Mouse (Mus musculus) ZHBTc4 (cell line): ENCODE data around the gene Gm49425.

ENCODE experiments used
- DNase-seq: peaks from one replicate; pipeline ENCODE4 v3.0.0-alpha.2; 2011; ENCODE audit warnings: low read depth, low spot score

Gene Gm49425

DNA sequence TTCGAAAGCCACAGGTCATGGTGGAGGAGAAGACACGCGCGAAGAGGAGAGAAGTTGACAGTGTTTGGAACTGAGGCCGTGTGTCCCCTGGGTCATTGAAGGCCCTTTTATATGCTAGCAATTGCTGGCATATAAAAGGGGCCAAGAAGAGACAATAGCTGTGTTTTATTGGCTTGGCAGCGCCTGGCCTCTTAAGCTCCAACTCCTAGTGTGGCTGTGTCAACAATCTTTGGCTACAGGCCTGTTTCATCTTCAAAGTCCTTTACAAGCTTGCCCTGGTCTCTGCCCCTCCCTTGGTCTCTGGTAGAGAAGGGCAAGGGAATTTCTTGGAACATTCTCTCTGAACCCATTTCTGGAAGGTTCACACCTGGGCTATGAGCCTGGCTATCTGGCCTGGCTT, 25.6 kb downstream of the Gm49425 start, which contains the start of gene Krt83:
Gene Krt83 (minus strand): TSS at position 82 of the 400 bp plus-strand sequence.
- DNase-seq: no peak

GRCm38 (mm10) chr15:101485911-101486635, 31.0 kb downstream of the Gm49425 start:
- no peak for DNase-seq

- DNase-seq: no peak
Observed at GRCm38 (mm10) chr15:101484939-101485338, 32.1 kb downstream of the Gm49425 start.

- no peak for DNase-seq
Observed at GRCm38 (mm10) chr15:101483646-101484045, 33.4 kb downstream of the Gm49425 start.

DNA sequence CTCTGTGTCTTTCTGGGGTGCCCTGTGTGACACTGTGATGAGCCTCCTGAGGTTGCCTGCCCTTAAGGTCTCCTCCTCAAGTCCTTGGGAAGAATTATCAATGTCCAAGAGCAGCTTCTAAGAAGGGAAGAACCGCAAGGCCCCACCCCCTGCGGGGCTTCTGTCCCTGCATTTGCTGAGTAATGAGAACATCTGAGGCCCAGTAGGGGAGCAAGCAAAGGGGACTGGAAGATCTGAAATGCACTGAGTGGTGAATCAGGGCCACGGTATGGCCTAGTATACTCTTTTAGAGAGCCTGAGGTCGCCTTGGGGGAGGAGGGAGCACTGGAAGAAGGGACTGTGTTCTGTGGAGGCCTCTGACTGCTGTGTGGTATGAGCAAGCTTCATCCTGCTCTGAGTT, 35.0 kb downstream of the Gm49425 start:
- DNase-seq: no peak

GRCm38 (mm10) chr15:101479666-101480060, 37.4 kb downstream of the Gm49425 start:
- no peak for DNase-seq

- peak; percentile 44 for DNase-seq
Observed at GRCm38 (mm10) chr15:101479007-101479665, 37.9 kb downstream of the Gm49425 start.

DNA sequence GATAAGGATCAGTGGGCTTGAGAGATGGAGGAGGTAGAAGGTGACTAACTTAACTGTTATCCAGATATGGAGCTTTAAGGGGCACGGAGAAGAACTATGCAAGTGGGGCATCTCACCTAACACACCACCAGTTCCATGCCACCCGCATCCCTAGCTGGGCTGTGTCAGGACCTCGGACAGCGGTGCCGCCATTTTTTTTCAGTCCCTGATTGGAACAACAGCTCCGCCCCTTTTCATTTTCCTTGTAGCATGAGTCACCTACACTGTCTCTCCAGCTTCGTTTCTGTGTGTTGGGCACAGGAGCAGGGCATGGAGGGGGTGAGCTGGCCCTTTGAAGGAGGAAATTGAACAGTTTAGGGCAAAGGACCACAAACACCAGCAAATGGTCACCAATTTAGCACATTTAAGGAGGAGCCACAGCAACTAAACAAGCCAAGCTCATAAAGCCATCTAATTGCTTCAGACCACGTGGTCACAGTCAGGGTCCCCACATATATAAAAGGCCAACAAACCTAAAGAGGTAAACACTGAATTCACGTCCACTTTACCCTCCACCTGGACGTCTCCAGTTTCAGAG, 44.0 kb downstream of the Gm49425 start, which contains the start of gene Krt86:
Gene Krt86 (plus strand): TSS at position 527 of the 577 bp plus-strand sequence.
- peak; percentile 62 for DNase-seq

GRCm38 (mm10) chr15:101469093-101469492, 48.0 kb downstream of the Gm49425 start:
- DNase-seq: no peak
